Comparison of ENCODE assay signal across 8 mouse cellular contexts in the genomic region with DNA sequence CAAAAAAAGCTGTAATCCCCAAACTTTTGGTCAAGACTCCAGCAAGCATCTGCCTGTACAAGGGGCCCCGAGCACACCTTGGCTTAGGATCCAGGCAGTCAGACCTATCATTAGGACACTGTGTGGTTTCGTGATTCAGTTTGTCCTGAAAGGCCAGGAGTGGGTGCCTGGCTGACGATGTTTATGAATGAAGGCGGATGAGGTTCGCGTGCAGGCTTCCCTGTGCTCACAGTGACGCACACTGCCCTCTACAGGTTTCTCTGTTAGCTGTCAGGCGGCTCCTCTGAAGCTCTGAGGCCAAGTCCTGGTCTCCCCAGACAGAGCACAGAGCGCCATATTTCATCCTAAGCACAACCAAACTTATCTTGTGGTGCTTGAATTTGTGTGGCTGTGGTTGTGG. TPM values are rescaled to one million over a fixed set of nuclear protein-coding genes. Genes with fewer than 3 reads are reported as not detected.
DNase-seq lines count a peak whose midpoint lies in the region; ATAC-seq and TF ChIP-seq lines count a peak whose summit lies in the region.

No protein-coding gene starts in this region.

- H3K36me3 ChIP-seq in heart, embryonic 12.5 days: 0 out of 2 replicates have a peak, but pooled peaks cover 3% of the 10 kb centered on the region
- H3K36me3 ChIP-seq in kidney, postnatal 0 days (ENCODE audit: insufficient read depth, low read length): no peaks in the 10 kb centered on the region
- H3K36me3 ChIP-seq in liver, embryonic 11.5 days (ENCODE audit: control insufficient read depth, insufficient read depth, low read length): no peaks in the 10 kb centered on the region
- 0 out of 2 replicates have a peak, but pooled peaks cover 3% of the 10 kb centered on the region for H3K36me3 ChIP-seq in stomach, embryonic 14.5 days (ENCODE audit: control insufficient read depth, insufficient read depth, low read length)

- H3K4me3 ChIP-seq in heart, embryonic 12.5 days: peak overlapping the region; percentile 64
- H3K4me3 ChIP-seq in kidney, postnatal 0 days (replicated peaks; ENCODE audit: low read depth, low read length): peak overlapping the region; percentile 52
- H3K4me3 ChIP-seq in liver, embryonic 11.5 days (ENCODE audit: low read depth, low read length): peak overlapping the region; percentile 65
- peak overlapping the region; percentile 52 for H3K4me3 ChIP-seq in stomach, embryonic 14.5 days (ENCODE audit: low read depth, low read length)

- peak overlapping the region; percentile 83 for H3K4me2 ChIP-seq in heart, embryonic 12.5 days
- peak overlapping the region; percentile 85 for H3K4me2 ChIP-seq in kidney, postnatal 0 days (ENCODE audit: low read length)
- H3K4me2 ChIP-seq in liver, embryonic 11.5 days: peak overlapping the region; percentile 100
- peak overlapping the region; percentile 95 for H3K4me2 ChIP-seq in stomach, embryonic 14.5 days (replicated peaks; ENCODE audit: low read depth, low read length)

- WGBS in heart, embryonic 12.5 days: 2% methylated on average over 9 of the region's 9 CpGs
- WGBS in kidney, postnatal 0 days: 1% methylated on average over 9 of the region's 9 CpGs
- WGBS in liver, embryonic 11.5 days: 1% methylated on average over 9 of the region's 9 CpGs
- WGBS in stomach, embryonic 14.5 days: 3% methylated on average over 9 of the region's 9 CpGs

- peak; percentile 95 for DNase-seq in CD4-positive, CD25-positive, alpha-beta regulatory T cell, adult 2 months (ENCODE audit: low read depth, low spot score)
- DNase-seq in brain, embryonic 18.5 days (ENCODE audit: low read depth, low spot score): peak; percentile 74
- peak; percentile 96 for DNase-seq in kidney, postnatal 0 days (ENCODE audit: low spot score)
- peak; percentile 75 for DNase-seq in liver, embryonic 11.5 days (ENCODE audit: low spot score)
- peak; percentile 95 for DNase-seq in naive thymus-derived CD4-positive, alpha-beta T cell, adult 2 months (ENCODE audit: low read depth)

- peak; percentile 75 for ATAC-seq in erythroid progenitor cell, adult 5-6 weeks (replicated peaks; ENCODE audit: low FRiP score, poor library complexity, severe bottlenecking)
- ATAC-seq in heart, embryonic 12.5 days (ENCODE audit: insufficient number of reproducible peaks, low FRiP score): peak; percentile 23; the same call in 1 of the 2 replicates
- ATAC-seq in kidney, postnatal 0 days (replicated peaks; ENCODE audit: low FRiP score, low read depth): peak; percentile 30
- ATAC-seq in liver, embryonic 11.5 days (replicated peaks; ENCODE audit: low FRiP score): peak; percentile 52
- peak; percentile 24 for ATAC-seq in stomach, embryonic 14.5 days (ENCODE audit: insufficient number of reproducible peaks, insufficient read depth, low FRiP score, low read depth)

- H3K4me1 ChIP-seq in heart, embryonic 12.5 days (replicated peaks): peaks cover 44% of the 10 kb centered on the region
- H3K4me1 ChIP-seq in kidney, postnatal 0 days (replicated peaks; ENCODE audit: insufficient read depth, low read length): peaks cover 32% of the 10 kb centered on the region
- H3K4me1 ChIP-seq in liver, embryonic 11.5 days (replicated peaks; ENCODE audit: control insufficient read depth, insufficient read depth, low read length): peaks cover 22% of the 10 kb centered on the region
- peaks cover 32% of the 10 kb centered on the region for H3K4me1 ChIP-seq in stomach, embryonic 14.5 days (ENCODE audit: control insufficient read depth, insufficient read depth, low read length)

- H3K9ac ChIP-seq in heart, embryonic 12.5 days: peak overlapping the region; percentile 81
- H3K9ac ChIP-seq in kidney, postnatal 0 days (ENCODE audit: low read depth, low read length): peak overlapping the region; percentile 67
- peak overlapping the region; percentile 72 for H3K9ac ChIP-seq in liver, embryonic 11.5 days (ENCODE audit: low read depth, low read length)
- peak overlapping the region; percentile 77 for H3K9ac ChIP-seq in stomach, embryonic 14.5 days (replicated peaks; ENCODE audit: low read depth, low read length)

- H3K27me3 ChIP-seq in heart, embryonic 12.5 days (replicated peaks): peaks cover 27% of the 10 kb centered on the region
- no peaks in the 10 kb centered on the region for H3K27me3 ChIP-seq in kidney, postnatal 0 days (ENCODE audit: insufficient read depth, low read length)
- peaks cover 31% of the 10 kb centered on the region for H3K27me3 ChIP-seq in liver, embryonic 11.5 days (replicated peaks; ENCODE audit: control insufficient read depth, insufficient read depth, low read length)
- no peaks in the 10 kb centered on the region for H3K27me3 ChIP-seq in stomach, embryonic 14.5 days (ENCODE audit: control insufficient read depth, insufficient read depth, low read length)

- no peaks in the 10 kb centered on the region for H3K9me3 ChIP-seq in heart, embryonic 12.5 days (replicated peaks)
- H3K9me3 ChIP-seq in kidney, postnatal 0 days (replicated peaks; ENCODE audit: low read length): no peaks in the 10 kb centered on the region
- H3K9me3 ChIP-seq in liver, embryonic 11.5 days (ENCODE audit: control insufficient read depth, low read length): no peaks in the 10 kb centered on the region
- H3K9me3 ChIP-seq in stomach, embryonic 14.5 days (ENCODE audit: control insufficient read depth, low read depth, low read length): no peaks in the 10 kb centered on the region

- H3K27ac ChIP-seq in heart, embryonic 12.5 days (ENCODE audit: poor library complexity, severe bottlenecking): peak overlapping the region; percentile 94
- H3K27ac ChIP-seq in kidney, postnatal 0 days: peak overlapping the region; percentile 96
- H3K27ac ChIP-seq in liver, embryonic 11.5 days (ENCODE audit: low read depth, low read length): peak overlapping the region; percentile 92
- H3K27ac ChIP-seq in stomach, embryonic 14.5 days (ENCODE audit: low read length): peak overlapping the region; percentile 99

- peak; percentile 86 for TF ChIP-seq CTCF in kidney, postnatal 0 days (IDR thresholded peaks at IDR 0.05; ENCODE audit: low read depth)

RNA-seq across cellular contexts. Expression of gene Socs1, which starts 1.0 kb away (rescaled TPM):
- total RNA-seq in erythroid progenitor cell, adult 5-6 weeks (2015; ENCODE audit: low replicate concordance): 0.72 TPM in 1 of 2 replicates, not detected in the other
- total RNA-seq in erythroid progenitor cell, adult 5-6 weeks (2017; ENCODE audit: low replicate concordance): 0.08 and 1.0 TPM in 2 replicates
- polyA plus RNA-seq in heart, embryonic 12.5 days (2016; fragmentation: Nextera tagmentation; extraction: Ambion mirVana): 6.0 and 6.2 TPM in 2 replicates
- 7.4 and 7.8 TPM in 2 replicates for polyA plus RNA-seq in kidney, postnatal 0 days (2015; fragmentation: Nextera tagmentation; extraction: Ambion mirVana)
- polyA plus RNA-seq in liver, embryonic 11.5 days (2014; fragmentation: Nextera tagmentation; extraction: Ambion mirVana): 3.2 and 3.5 TPM in 2 replicates
- 11.3 and 11.4 TPM in 2 replicates for polyA plus RNA-seq in stomach, embryonic 14.5 days (2014; fragmentation: Nextera tagmentation; extraction: Ambion mirVana)

RNA-seq across cellular contexts. Expression of gene Tnp2, which starts 2.2 kb away (rescaled TPM):
- not detected in 2 replicates for total RNA-seq in erythroid progenitor cell, adult 5-6 weeks (2015; ENCODE audit: low replicate concordance)
- total RNA-seq in erythroid progenitor cell, adult 5-6 weeks (2017; ENCODE audit: low replicate concordance): not detected in 2 replicates
- polyA plus RNA-seq in heart, embryonic 12.5 days (2016; fragmentation: Nextera tagmentation; extraction: Ambion mirVana): not detected in 2 replicates
- not detected in 2 replicates for polyA plus RNA-seq in kidney, postnatal 0 days (2015; fragmentation: Nextera tagmentation; extraction: Ambion mirVana)
- not detected in 2 replicates for polyA plus RNA-seq in liver, embryonic 11.5 days (2014; fragmentation: Nextera tagmentation; extraction: Ambion mirVana)
- polyA plus RNA-seq in stomach, embryonic 14.5 days (2014; fragmentation: Nextera tagmentation; extraction: Ambion mirVana): not detected in 2 replicates

RNA-seq across cellular contexts. Expression of gene Prm3, which starts 4.4 kb away (rescaled TPM):
- total RNA-seq in erythroid progenitor cell, adult 5-6 weeks (2015; ENCODE audit: low replicate concordance): not detected in 2 replicates
- not detected in 2 replicates for total RNA-seq in erythroid progenitor cell, adult 5-6 weeks (2017; ENCODE audit: low replicate concordance)
- not detected in 2 replicates for polyA plus RNA-seq in heart, embryonic 12.5 days (2016; fragmentation: Nextera tagmentation; extraction: Ambion mirVana)
- not detected in 2 replicates for polyA plus RNA-seq in kidney, postnatal 0 days (2015; fragmentation: Nextera tagmentation; extraction: Ambion mirVana)
- polyA plus RNA-seq in liver, embryonic 11.5 days (2014; fragmentation: Nextera tagmentation; extraction: Ambion mirVana): not detected in 2 replicates
- polyA plus RNA-seq in stomach, embryonic 14.5 days (2014; fragmentation: Nextera tagmentation; extraction: Ambion mirVana): not detected in 2 replicates

RNA-seq across cellular contexts. Expression of gene Prm2, which starts 9.6 kb away (rescaled TPM):
- total RNA-seq in erythroid progenitor cell, adult 5-6 weeks (2015; ENCODE audit: low replicate concordance): not detected in 2 replicates
- total RNA-seq in erythroid progenitor cell, adult 5-6 weeks (2017; ENCODE audit: low replicate concordance): not detected in 2 replicates
- not detected in 2 replicates for polyA plus RNA-seq in heart, embryonic 12.5 days (2016; fragmentation: Nextera tagmentation; extraction: Ambion mirVana)
- polyA plus RNA-seq in kidney, postnatal 0 days (2015; fragmentation: Nextera tagmentation; extraction: Ambion mirVana): not detected in 2 replicates
- polyA plus RNA-seq in liver, embryonic 11.5 days (2014; fragmentation: Nextera tagmentation; extraction: Ambion mirVana): not detected in 2 replicates
- polyA plus RNA-seq in stomach, embryonic 14.5 days (2014; fragmentation: Nextera tagmentation; extraction: Ambion mirVana): not detected in 2 replicates

RNA-seq across cellular contexts. Expression of gene Prm1, which starts 19.4 kb away (rescaled TPM):
- total RNA-seq in erythroid progenitor cell, adult 5-6 weeks (2015; ENCODE audit: low replicate concordance): not detected in 2 replicates
- not detected in 2 replicates for total RNA-seq in erythroid progenitor cell, adult 5-6 weeks (2017; ENCODE audit: low replicate concordance)
- polyA plus RNA-seq in heart, embryonic 12.5 days (2016; fragmentation: Nextera tagmentation; extraction: Ambion mirVana): 0.48 TPM in 1 of 2 replicates, not detected in the other
- polyA plus RNA-seq in kidney, postnatal 0 days (2015; fragmentation: Nextera tagmentation; extraction: Ambion mirVana): not detected in 2 replicates
- polyA plus RNA-seq in liver, embryonic 11.5 days (2014; fragmentation: Nextera tagmentation; extraction: Ambion mirVana): not detected in 2 replicates
- polyA plus RNA-seq in stomach, embryonic 14.5 days (2014; fragmentation: Nextera tagmentation; extraction: Ambion mirVana): not detected in 2 replicates

Comparison
In these comparisons a context has a peak if more than half of its experiments do, and no peak if none do; other contexts are left out.
1. Peak in every context shown above with its lines: DNase-seq, ATAC-seq, H3K4me3 ChIP-seq and H3K27ac ChIP-seq.
2. ATAC-seq: peak in every context shown above with its lines; median percentile 75 in erythroid progenitor cell, adult 5-6 weeks; 52 in liver, embryonic 11.5 days; 30 in kidney, postnatal 0 days; 24 in stomach, embryonic 14.5 days; 23 in heart, embryonic 12.5 days.